Mouse (Mus musculus): ENCODE results near the gene Gabarapl2.

Gene Gabarapl2

GRCm38 (mm10) chr8:111940171-111941100, at the start of gene Gabarapl2:
Gene Gabarapl2 (plus strand): TSS chr8:111940703.
- DNase-seq (ENCODE audit: low spot score) = peak; percentile 85

- no peak for DNase-seq (ENCODE audit: low spot score)
Observed at GRCm38 (mm10) chr8:111890911-111891303, 49.6 kb upstream of the Gabarapl2 start.

- no peak for DNase-seq (ENCODE audit: low spot score)
Observed at GRCm38 (mm10) chr8:111891983-111892382, 48.5 kb upstream of the Gabarapl2 start.

- no peak for DNase-seq (ENCODE audit: low spot score)
Observed at GRCm38 (mm10) chr8:111892615-111893014, 47.9 kb upstream of the Gabarapl2 start.

- no peak for DNase-seq (ENCODE audit: low spot score)
Observed at GRCm38 (mm10) chr8:111894955-111895354, 45.5 kb upstream of the Gabarapl2 start.

- DNase-seq (ENCODE audit: low spot score) = no peak
Observed at GRCm38 (mm10) chr8:111898586-111898985, 41.9 kb upstream of the Gabarapl2 start.

- no peak for DNase-seq (ENCODE audit: low spot score)
Observed at GRCm38 (mm10) chr8:111902080-111902479, 38.4 kb upstream of the Gabarapl2 start.

- no peak for DNase-seq (ENCODE audit: low spot score)
Observed at GRCm38 (mm10) chr8:111905500-111906121, 34.9 kb upstream of the Gabarapl2 start.

- DNase-seq (ENCODE audit: low spot score) = no peak
Observed at GRCm38 (mm10) chr8:111909621-111910450, 30.7 kb upstream of the Gabarapl2 start, which contains the start of gene Chst5. Gene Chst5 (minus strand): TSS chr8:111910447.

GRCm38 (mm10) chr8:111911572-111911971, 28.9 kb upstream of the Gabarapl2 start:
- no peak for DNase-seq (ENCODE audit: low spot score)

- DNase-seq (ENCODE audit: low spot score) = no peak
Observed at GRCm38 (mm10) chr8:111912860-111913432, 27.6 kb upstream of the Gabarapl2 start.

GRCm38 (mm10) chr8:111919663-111920062, 20.8 kb upstream of the Gabarapl2 start:
- no peak for DNase-seq (ENCODE audit: low spot score)

- DNase-seq (ENCODE audit: low spot score) = no peak
Observed at GRCm38 (mm10) chr8:111920971-111921370, 19.5 kb upstream of the Gabarapl2 start.

GRCm38 (mm10) chr8:111923383-111923804, 17.1 kb upstream of the Gabarapl2 start:
- DNase-seq (ENCODE audit: low spot score) = no peak

- no peak for DNase-seq (ENCODE audit: low spot score)
Observed at GRCm38 (mm10) chr8:111924976-111925375, 15.5 kb upstream of the Gabarapl2 start.

GRCm38 (mm10) chr8:111929648-111930344, 10.7 kb upstream of the Gabarapl2 start:
- no peak for DNase-seq (ENCODE audit: low spot score)

- DNase-seq (ENCODE audit: low spot score) = no peak
Observed at GRCm38 (mm10) chr8:111931721-111932120, 8.8 kb upstream of the Gabarapl2 start.

GRCm38 (mm10) chr8:111932580-111933336, 7.7 kb upstream of the Gabarapl2 start:
- peak; percentile 13 for DNase-seq (ENCODE audit: low spot score)

- peak; percentile 75 for DNase-seq (ENCODE audit: low spot score)
Observed at GRCm38 (mm10) chr8:111933348-111934076, 7.0 kb upstream of the Gabarapl2 start, which contains the start of gene Tmem231. Gene Tmem231 (minus strand): TSS chr8:111933881.

GRCm38 (mm10) chr8:111934201-111934600, 6.3 kb upstream of the Gabarapl2 start:
- no peak for DNase-seq (ENCODE audit: low spot score)

Measured in ovary, postnatal 10 days (tissue).